Comparison of ENCODE assay signal across 30 mouse cellular contexts in the genomic region with DNA sequence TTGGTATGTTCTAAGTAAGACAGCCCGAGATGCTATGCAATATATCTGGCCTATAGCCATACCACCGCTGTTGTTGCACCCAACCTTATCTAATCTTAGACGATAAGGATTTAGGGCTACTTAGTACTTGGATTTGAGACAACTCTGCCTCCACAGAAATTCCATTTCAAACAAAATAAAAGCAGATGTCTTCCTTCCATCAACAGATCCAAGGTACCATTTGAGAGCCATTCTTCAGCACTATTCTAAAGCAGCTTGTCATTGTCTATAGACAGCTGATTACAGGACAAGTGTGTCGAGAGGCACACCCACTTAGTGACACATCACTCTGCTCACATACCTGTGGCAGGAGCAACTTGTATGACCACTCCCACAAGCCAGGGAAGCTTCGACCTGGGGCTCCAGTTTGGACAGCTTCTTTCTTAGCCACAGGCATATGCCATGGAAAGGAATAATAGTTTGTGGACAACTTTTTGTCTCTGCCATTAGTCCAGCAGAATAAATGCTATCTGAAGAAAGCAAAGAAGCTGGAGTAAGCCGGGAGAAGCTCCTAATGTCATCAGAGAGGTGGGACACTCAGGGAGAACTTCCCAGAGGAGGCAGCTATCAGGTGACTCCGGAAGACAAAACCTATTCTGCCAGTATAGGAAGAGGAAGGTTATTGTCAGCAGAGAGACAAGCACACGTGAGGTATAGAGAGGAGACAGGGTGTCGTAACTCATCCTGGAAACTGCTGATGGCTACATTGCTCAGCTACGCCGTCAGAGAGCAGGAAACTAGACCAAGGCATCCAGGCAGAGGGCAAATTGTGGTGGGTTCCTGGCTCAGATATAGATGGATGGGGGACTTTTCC. TPM values are rescaled to one million over a fixed set of nuclear protein-coding genes. Genes with fewer than 3 reads are reported as not detected.
A peak's percentile ranks its signal among the peaks of the same experiment; 100 is the strongest.
DNase-seq lines count a peak whose midpoint lies in the region; ATAC-seq and TF ChIP-seq lines count a peak whose summit lies in the region.
"Had no signal": no experiment of that assay in that cellular context is flagged by ENCODE, and none has a peak within 500 bp of the region (broad histone marks: within the 10 kb centered on the region; RNA-seq: fewer than 3 reads in every experiment).

No protein-coding gene starts in this region.

- TF ChIP-seq CTCF in liver, postnatal 0 days (IDR thresholded peaks at IDR 0.05; ENCODE audit: low read depth), result no peak

- no peak overlapping the region for H3K4me3 ChIP-seq in liver, postnatal 0 days (ENCODE audit: low read depth, low read length)
- H3K4me3 ChIP-seq in liver, embryonic 11.5 days (ENCODE audit: low read depth, low read length), result no peak overlapping the region
- H3K4me3 ChIP-seq in intestine, embryonic 16.5 days (ENCODE audit: low read length), result no peak overlapping the region
- no peak overlapping the region for H3K4me3 ChIP-seq in stomach, embryonic 16.5 days (replicated peaks; ENCODE audit: low read length)
- H3K4me3 ChIP-seq in forebrain, embryonic 15.5 days, result no peak overlapping the region
- H3K4me3 ChIP-seq: embryonic facial prominence, embryonic 12.5 days; erythroblast, embryonic 14.5 days; forebrain, embryonic 12.5 days; hindbrain, embryonic 10.5 days; limb, embryonic 12.5 days; liver, embryonic 13.5 days; midbrain, embryonic 10.5 days; myocyte; stomach, embryonic 15.5 days had no signal

- H3K9ac ChIP-seq in liver, postnatal 0 days (replicated peaks), result no peak overlapping the region
- H3K9ac ChIP-seq in liver, embryonic 11.5 days (ENCODE audit: low read depth, low read length), result no peak overlapping the region
- H3K9ac ChIP-seq in intestine, embryonic 16.5 days (ENCODE audit: low read depth, low read length), result no peak overlapping the region
- no peak overlapping the region for H3K9ac ChIP-seq in stomach, embryonic 16.5 days (ENCODE audit: low read length)
- no peak overlapping the region for H3K9ac ChIP-seq in forebrain, embryonic 15.5 days (replicated peaks)
- H3K9ac ChIP-seq: embryonic facial prominence, embryonic 12.5 days; forebrain, embryonic 12.5 days; limb, embryonic 12.5 days; liver, embryonic 13.5 days; stomach, embryonic 15.5 days had no signal

- H3K27me3 ChIP-seq in liver, postnatal 0 days (ENCODE audit: insufficient read depth, low read length), result no peaks in the 10 kb centered on the region
- no peaks in the 10 kb centered on the region; the same call in 1 of the 2 replicates for H3K27me3 ChIP-seq in liver, embryonic 11.5 days (replicated peaks; ENCODE audit: control insufficient read depth, insufficient read depth, low read length)
- no peaks in the 10 kb centered on the region for H3K27me3 ChIP-seq in intestine, embryonic 16.5 days (replicated peaks; ENCODE audit: control insufficient read depth, insufficient read depth, low read length)
- no peaks in the 10 kb centered on the region for H3K27me3 ChIP-seq in stomach, embryonic 16.5 days (ENCODE audit: control insufficient read depth, insufficient read depth, low read length)
- peaks cover 8% of the 10 kb centered on the region; the same call in 1 of the 2 replicates for H3K27me3 ChIP-seq in forebrain, embryonic 15.5 days
- H3K27me3 ChIP-seq: embryonic facial prominence, embryonic 12.5 days; Patski; stomach, embryonic 15.5 days had no signal

- no peak for DNase-seq in liver, postnatal 0 days
- no peak for DNase-seq in liver, embryonic 11.5 days (ENCODE audit: low spot score)
- peak; percentile 34 for DNase-seq in NIH3T3 (ENCODE audit: low read depth)
- DNase-seq: adrenal gland, adult 2 months; cerebellum, adult 18-20 months; cerebellum, postnatal 14 days; heart, adult 11 months; kidney, adult 18-20 months; kidney, postnatal 4 days; layer of hippocampus, adult 9-11 months; liver, embryonic 13.5 days; right cerebral cortex, adult 18-20 months; thymus, adult 2 months; thymus, postnatal 4 days had no signal

- 0 out of 2 replicates have a peak, but pooled peaks have one; percentile 40 for ATAC-seq in liver, postnatal 0 days
- ATAC-seq in liver, embryonic 11.5 days (replicated peaks; ENCODE audit: low FRiP score), result no peak
- peak; percentile 38 for ATAC-seq in intestine, embryonic 16.5 days
- ATAC-seq in stomach, embryonic 16.5 days (ENCODE audit: insufficient read depth, low FRiP score), result no peak
- ATAC-seq in forebrain, embryonic 15.5 days (replicated peaks), result no peak
- ATAC-seq in erythroblast, adult 5-6 weeks (replicated peaks; ENCODE audit: low FRiP score, poor library complexity, severe bottlenecking), result no peak
- ATAC-seq: hindbrain, postnatal 0 days; midbrain, embryonic 16.5 days; Patski had no signal

- WGBS in liver, postnatal 0 days (ENCODE audit: insufficient replicate concordance), result 36% methylated on average over 11 of the region's 11 CpGs
- WGBS in liver, embryonic 11.5 days, result 53% methylated on average over 11 of the region's 11 CpGs
- 42% methylated on average over 11 of the region's 11 CpGs for WGBS in intestine, embryonic 16.5 days
- WGBS in stomach, embryonic 16.5 days, result 44% methylated on average over 11 of the region's 11 CpGs
- WGBS in forebrain, embryonic 15.5 days, result 77% methylated on average over 11 of the region's 11 CpGs

- TF ChIP-seq EP300 in liver, postnatal 0 days (IDR thresholded peaks at IDR 0.05; ENCODE audit: low read depth), result peak; percentile 45; the same call in 1 of the 2 replicates

- H3K36me3 ChIP-seq in liver, postnatal 0 days (replicated peaks; ENCODE audit: insufficient read depth, low read length), result no peaks in the 10 kb centered on the region
- no peaks in the 10 kb centered on the region for H3K36me3 ChIP-seq in liver, embryonic 11.5 days (ENCODE audit: control insufficient read depth, insufficient read depth, low read length)
- H3K36me3 ChIP-seq in intestine, embryonic 16.5 days (ENCODE audit: control insufficient read depth, insufficient read depth, low read length), result no peaks in the 10 kb centered on the region
- H3K36me3 ChIP-seq in stomach, embryonic 16.5 days (ENCODE audit: control insufficient read depth, insufficient read depth, low read length), result no peaks in the 10 kb centered on the region
- no peaks in the 10 kb centered on the region for H3K36me3 ChIP-seq in forebrain, embryonic 15.5 days
- H3K36me3 ChIP-seq: embryonic facial prominence, embryonic 12.5 days; forebrain, embryonic 12.5 days; hindbrain, embryonic 10.5 days; limb, embryonic 12.5 days; liver, embryonic 13.5 days; midbrain, embryonic 10.5 days; stomach, embryonic 15.5 days had no signal

- peaks cover 52% of the 10 kb centered on the region for H3K4me1 ChIP-seq in liver, postnatal 0 days (ENCODE audit: insufficient read depth)
- peaks cover 2% of the 10 kb centered on the region; the same call in 1 of the 2 replicates for H3K4me1 ChIP-seq in liver, embryonic 11.5 days (replicated peaks; ENCODE audit: control insufficient read depth, insufficient read depth, low read length)
- H3K4me1 ChIP-seq in intestine, embryonic 16.5 days (ENCODE audit: control insufficient read depth, insufficient read depth, low read length), result peaks cover 7% of the 10 kb centered on the region; the same call in 1 of the 2 replicates
- H3K4me1 ChIP-seq in stomach, embryonic 16.5 days (ENCODE audit: control insufficient read depth, insufficient read depth, low read length), result peaks cover 3% of the 10 kb centered on the region; the same call in 1 of the 2 replicates
- H3K4me1 ChIP-seq in forebrain, embryonic 15.5 days, result no peaks in the 10 kb centered on the region
- H3K4me1 ChIP-seq: embryonic facial prominence, embryonic 12.5 days; forebrain, embryonic 12.5 days; hindbrain, embryonic 10.5 days; limb, embryonic 12.5 days; midbrain, embryonic 10.5 days had no signal

- H3K27ac ChIP-seq in liver, postnatal 0 days (ENCODE audit: low read depth), result peak overlapping the region; percentile 64
- no peak overlapping the region for H3K27ac ChIP-seq in liver, embryonic 11.5 days (ENCODE audit: low read depth, low read length)
- H3K27ac ChIP-seq in intestine, embryonic 16.5 days (ENCODE audit: low read length), result peak overlapping the region; percentile 30; the same call in 1 of the 2 replicates
- peak overlapping the region; percentile 12; the same call in 1 of the 2 replicates for H3K27ac ChIP-seq in stomach, embryonic 16.5 days (ENCODE audit: low read length)
- no peak overlapping the region for H3K27ac ChIP-seq in forebrain, embryonic 15.5 days (replicated peaks)
- H3K27ac ChIP-seq: embryonic facial prominence, embryonic 12.5 days; forebrain, embryonic 12.5 days; hindbrain, embryonic 10.5 days; hindbrain, postnatal 0 days; limb, embryonic 12.5 days; liver, embryonic 13.5 days; midbrain, embryonic 10.5 days; stomach, embryonic 15.5 days had no signal

- no peaks in the 10 kb centered on the region for H3K9me3 ChIP-seq in liver, postnatal 0 days (ENCODE audit: low read length)
- no peaks in the 10 kb centered on the region for H3K9me3 ChIP-seq in liver, embryonic 11.5 days (ENCODE audit: control insufficient read depth, low read length)
- no peaks in the 10 kb centered on the region; the same call in 1 of the 2 replicates for H3K9me3 ChIP-seq in intestine, embryonic 16.5 days (ENCODE audit: control insufficient read depth, low read length)
- no peaks in the 10 kb centered on the region for H3K9me3 ChIP-seq in stomach, embryonic 16.5 days (replicated peaks; ENCODE audit: control insufficient read depth, low read length)
- no peaks in the 10 kb centered on the region for H3K9me3 ChIP-seq in forebrain, embryonic 15.5 days
- H3K9me3 ChIP-seq: embryonic facial prominence, embryonic 12.5 days; forebrain, embryonic 12.5 days; hindbrain, embryonic 10.5 days; limb, embryonic 12.5 days; liver, embryonic 13.5 days; midbrain, embryonic 10.5 days; stomach, embryonic 15.5 days had no signal

- H3K4me2 ChIP-seq in liver, postnatal 0 days (ENCODE audit: low read depth, low read length), result no peak overlapping the region
- H3K4me2 ChIP-seq in liver, embryonic 11.5 days, result no peak overlapping the region
- H3K4me2 ChIP-seq in intestine, embryonic 16.5 days (ENCODE audit: low read depth, low read length), result 0 out of 2 replicates have a peak overlapping the region, but pooled peaks have one; percentile 16
- no peak overlapping the region for H3K4me2 ChIP-seq in stomach, embryonic 16.5 days (ENCODE audit: low read depth, low read length)
- H3K4me2 ChIP-seq in forebrain, embryonic 15.5 days (replicated peaks), result no peak overlapping the region
- H3K4me2 ChIP-seq: embryonic facial prominence, embryonic 12.5 days; forebrain, embryonic 12.5 days; heart, embryonic 11.5 days; limb, embryonic 12.5 days; liver, embryonic 13.5 days; stomach, embryonic 15.5 days had no signal

RNA-seq across cellular contexts. Expression of a gene that starts 8.4 kb away (rescaled TPM):
- polyA plus RNA-seq in liver, postnatal 0 days (2015; fragmentation: Nextera tagmentation; extraction: Ambion mirVana), result 110 and 111 TPM in 2 replicates
- polyA plus RNA-seq in liver, embryonic 11.5 days (2014; fragmentation: Nextera tagmentation; extraction: Ambion mirVana), result 221 and 230 TPM in 2 replicates
- polyA plus RNA-seq in intestine, embryonic 16.5 days (2015; fragmentation: Nextera tagmentation; extraction: Ambion mirVana), result 286 and 289 TPM in 2 replicates
- 246 and 267 TPM in 2 replicates for polyA plus RNA-seq in stomach, embryonic 16.5 days (2015; fragmentation: Nextera tagmentation; extraction: Ambion mirVana)
- 295 and 302 TPM in 2 replicates for polyA plus RNA-seq in forebrain, embryonic 15.5 days (2015; fragmentation: Nextera tagmentation; extraction: Ambion mirVana)
- total RNA-seq in erythroblast, adult 5-6 weeks (2015; ENCODE audit: low replicate concordance), result 76.7 and 111 TPM in 2 replicates
- 29.4 and 36.0 TPM in 2 replicates for total RNA-seq in erythroblast, adult 5-6 weeks (2017; ENCODE audit: low replicate concordance)

RNA-seq across cellular contexts. Expression of a gene that starts 30.8 kb away (rescaled TPM):
- 102 and 112 TPM in 2 replicates for polyA plus RNA-seq in liver, postnatal 0 days (2015; fragmentation: Nextera tagmentation; extraction: Ambion mirVana)
- 384 and 414 TPM in 2 replicates for polyA plus RNA-seq in liver, embryonic 11.5 days (2014; fragmentation: Nextera tagmentation; extraction: Ambion mirVana)
- polyA plus RNA-seq in intestine, embryonic 16.5 days (2015; fragmentation: Nextera tagmentation; extraction: Ambion mirVana), result 453 and 462 TPM in 2 replicates
- 468 and 478 TPM in 2 replicates for polyA plus RNA-seq in stomach, embryonic 16.5 days (2015; fragmentation: Nextera tagmentation; extraction: Ambion mirVana)
- 246 and 262 TPM in 2 replicates for polyA plus RNA-seq in forebrain, embryonic 15.5 days (2015; fragmentation: Nextera tagmentation; extraction: Ambion mirVana)
- total RNA-seq in erythroblast, adult 5-6 weeks (2015; ENCODE audit: low replicate concordance), result 24.0 and 30.9 TPM in 2 replicates
- 42.8 and 54.5 TPM in 2 replicates for total RNA-seq in erythroblast, adult 5-6 weeks (2017; ENCODE audit: low replicate concordance)

Comparison
In these comparisons a context has a peak if more than half of its experiments do, and no peak if none do; other contexts are left out.
1. ATAC-seq: peak in liver, postnatal 0 days (single experiment) and intestine, embryonic 16.5 days (single experiment); none in liver, embryonic 11.5 days (single experiment), stomach, embryonic 16.5 days (single experiment), forebrain, embryonic 15.5 days (single experiment) and erythroblast, adult 5-6 weeks (single experiment).
2. H3K27ac ChIP-seq: peak in liver, postnatal 0 days (single experiment), intestine, embryonic 16.5 days (single experiment) and stomach, embryonic 16.5 days (single experiment); none in liver, embryonic 11.5 days (single experiment) and forebrain, embryonic 15.5 days (single experiment).